Mouse (Mus musculus) leukemia stem cell, adult 10-12 weeks (primary cell): ENCODE measurements around the gene Sigmar1. TPM values are rescaled to one million over a fixed set of nuclear protein-coding genes. Genes with fewer than 3 reads are reported as not detected.

Experiments used
- polyA plus RNA-seq: library from polyadenylated mRNA; stranded (reverse); fragments of >175 nt; gene quantifications from 2 replicates; pipeline ENCODE4 v1.2.3, GENCODE M21; 2012; ENCODE audit warnings: low replicate concordance

Gene Sigmar1
- polyA plus RNA-seq = 29.1 and 58.6 TPM in 2 replicates

DNA sequence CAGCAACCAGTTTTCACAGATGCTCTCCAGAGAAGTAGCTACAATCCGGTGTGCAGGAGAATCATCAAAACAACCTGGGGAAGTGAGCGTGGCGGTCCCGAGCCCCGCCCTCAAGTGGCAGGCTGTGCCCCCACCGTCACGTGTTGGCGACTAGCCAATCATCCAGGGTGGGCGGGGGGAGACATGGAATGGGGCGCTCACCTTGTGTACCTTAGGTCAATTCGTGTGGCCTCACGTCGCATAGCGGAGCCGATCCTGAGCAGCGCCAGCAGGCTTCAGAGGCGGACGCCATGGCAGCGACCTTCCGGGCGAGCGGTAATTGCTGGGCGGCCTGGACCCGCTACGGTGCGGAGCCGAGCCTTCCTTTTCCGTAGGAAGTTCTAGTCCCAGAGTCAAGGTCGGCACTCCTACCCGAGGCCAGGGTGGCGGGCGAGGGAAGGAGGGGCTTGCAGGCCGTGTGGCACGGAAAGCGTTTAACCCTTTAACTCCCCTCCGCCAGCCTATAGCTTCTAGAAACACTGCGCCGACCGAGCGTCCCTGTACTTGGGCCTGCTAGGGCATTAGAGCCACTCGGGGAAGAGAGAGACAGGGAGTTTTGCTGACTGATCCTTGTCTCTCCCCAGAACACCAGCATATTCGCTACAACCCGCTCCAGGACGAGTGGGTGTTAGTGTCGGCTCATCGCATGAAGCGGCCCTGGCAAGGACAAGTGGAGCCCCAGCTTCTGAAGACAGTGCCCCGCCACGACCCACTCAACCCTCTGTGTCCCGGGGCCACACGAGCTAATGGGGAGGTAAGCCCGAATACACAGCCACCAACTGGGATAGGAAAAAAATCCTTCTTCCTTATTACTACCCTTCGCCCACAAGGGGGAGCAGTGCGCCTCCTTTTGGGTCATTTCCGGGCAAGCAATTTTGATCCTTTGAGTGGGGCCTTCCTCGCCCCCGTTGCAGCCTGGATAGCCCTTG, at the start of gene Sigmar1:
TSS of gene Sigmar1 (minus strand) at position 820 of the 968 bp plus-strand sequence.

DNA sequence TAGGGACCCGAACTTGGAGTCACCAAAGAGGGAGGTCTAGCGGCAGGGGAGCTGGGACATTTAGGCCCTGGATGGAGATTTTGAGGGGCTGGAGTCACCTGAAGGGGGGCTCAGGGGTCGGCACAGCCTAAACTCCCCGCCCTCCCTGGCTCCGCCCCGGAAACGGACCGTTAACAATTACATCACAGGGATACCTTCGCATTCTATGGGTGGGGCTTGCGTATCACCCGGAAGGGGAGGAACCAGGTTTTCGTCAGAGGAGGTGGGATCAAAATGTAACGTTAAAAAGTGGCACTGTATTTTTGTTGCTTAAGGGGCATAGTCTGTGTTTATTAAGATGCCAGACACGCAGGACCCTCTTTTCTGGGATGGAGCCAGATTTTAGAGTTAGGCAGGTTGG, 18.0 kb upstream of the Sigmar1 start, which contains the start of gene Ccl27a:
TSS of gene Ccl27a (minus strand) at position 246 of the 400 bp plus-strand sequence.

DNA sequence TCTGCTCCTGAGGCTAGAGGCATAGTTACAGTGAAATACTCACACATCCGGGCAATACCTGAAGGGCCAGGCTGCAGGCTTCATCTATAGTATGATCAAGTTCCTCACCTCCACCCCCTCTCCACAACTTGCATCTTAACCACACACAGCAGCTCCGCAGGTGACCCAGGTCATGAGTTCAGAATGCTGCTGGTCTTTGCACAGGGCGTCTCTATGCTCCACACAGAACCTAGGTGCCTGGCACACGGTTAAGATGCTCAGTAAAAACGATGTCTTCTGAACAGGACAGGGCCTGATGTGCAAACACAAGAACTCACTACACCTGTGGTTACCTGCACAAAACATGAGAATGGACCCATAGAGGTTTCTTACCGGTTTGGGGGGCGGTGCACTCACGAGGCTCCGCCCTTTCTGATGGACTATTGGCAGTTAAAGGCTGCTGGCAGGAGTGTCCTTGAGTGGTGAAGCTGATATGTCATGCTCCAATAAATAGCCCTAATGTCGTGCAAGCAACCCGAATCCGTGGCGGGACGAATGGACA, 1.1 kb downstream of the Sigmar1 start, which contains the start of gene Galt:
TSS of gene Galt (plus strand) at position 432 of the 541 bp plus-strand sequence.

DNA sequence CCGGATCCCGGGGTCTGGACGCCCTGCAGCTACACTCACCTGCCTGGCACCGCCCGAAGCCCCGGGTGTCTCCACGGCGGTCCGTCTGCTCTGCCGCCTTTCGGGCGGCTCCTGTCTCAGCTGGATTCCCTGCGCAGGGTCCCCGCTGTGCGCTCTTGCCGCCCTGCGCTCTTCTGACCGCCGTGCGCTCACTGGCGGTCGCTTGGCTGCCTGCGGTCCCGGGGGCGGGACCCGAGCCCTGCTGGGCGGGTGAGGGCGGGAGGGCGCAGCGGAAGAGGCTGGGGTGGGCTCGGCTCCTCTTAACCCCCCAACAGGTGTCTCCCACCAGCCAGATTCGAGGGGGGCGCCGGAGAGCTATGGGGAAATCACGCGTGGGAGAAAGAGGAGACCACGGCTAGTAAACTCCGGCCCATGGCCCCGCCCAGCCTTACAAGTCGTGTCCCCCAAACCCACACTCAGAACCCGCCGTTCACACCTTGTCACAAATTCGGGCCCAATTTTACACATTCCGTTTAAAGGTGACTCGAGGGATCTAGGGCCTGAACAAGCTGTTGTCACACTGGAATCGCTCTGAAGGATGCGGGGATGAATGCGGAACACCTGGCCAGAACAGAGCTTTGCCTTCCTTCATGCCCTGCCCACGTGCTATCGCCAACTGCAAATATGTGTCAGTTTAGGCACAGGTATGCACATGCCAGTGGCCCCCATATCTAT, 24.7 kb downstream of the Sigmar1 start, which contains the start of gene Arid3c:
TSS of gene Arid3c (minus strand) at position 91 of the 714 bp plus-strand sequence.

DNA sequence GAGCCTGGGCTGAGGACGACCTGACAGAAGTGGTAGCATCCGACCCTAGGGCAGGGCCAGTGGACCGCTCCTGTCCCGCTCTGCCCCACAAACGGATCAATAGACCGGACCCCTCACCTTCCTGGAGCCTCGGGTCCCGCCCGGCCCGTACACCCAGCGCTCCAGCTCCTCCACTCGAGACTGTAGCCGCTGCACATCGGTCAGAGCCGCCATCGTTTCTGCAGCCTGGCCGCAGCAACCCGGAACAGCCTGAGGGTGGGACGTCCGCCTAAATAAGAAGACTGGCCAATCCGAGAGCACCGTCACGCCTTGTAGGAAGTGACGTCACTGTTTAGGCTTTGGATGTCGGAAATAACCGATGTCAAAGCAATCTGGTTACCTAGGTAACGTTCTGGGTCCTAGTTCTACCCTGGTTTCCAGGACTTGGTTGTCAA, 33.0 kb downstream of the Sigmar1 start, which contains the start of gene Dctn3:
TSS of gene Dctn3 (minus strand) at position 253 of the 434 bp plus-strand sequence.

DNA sequence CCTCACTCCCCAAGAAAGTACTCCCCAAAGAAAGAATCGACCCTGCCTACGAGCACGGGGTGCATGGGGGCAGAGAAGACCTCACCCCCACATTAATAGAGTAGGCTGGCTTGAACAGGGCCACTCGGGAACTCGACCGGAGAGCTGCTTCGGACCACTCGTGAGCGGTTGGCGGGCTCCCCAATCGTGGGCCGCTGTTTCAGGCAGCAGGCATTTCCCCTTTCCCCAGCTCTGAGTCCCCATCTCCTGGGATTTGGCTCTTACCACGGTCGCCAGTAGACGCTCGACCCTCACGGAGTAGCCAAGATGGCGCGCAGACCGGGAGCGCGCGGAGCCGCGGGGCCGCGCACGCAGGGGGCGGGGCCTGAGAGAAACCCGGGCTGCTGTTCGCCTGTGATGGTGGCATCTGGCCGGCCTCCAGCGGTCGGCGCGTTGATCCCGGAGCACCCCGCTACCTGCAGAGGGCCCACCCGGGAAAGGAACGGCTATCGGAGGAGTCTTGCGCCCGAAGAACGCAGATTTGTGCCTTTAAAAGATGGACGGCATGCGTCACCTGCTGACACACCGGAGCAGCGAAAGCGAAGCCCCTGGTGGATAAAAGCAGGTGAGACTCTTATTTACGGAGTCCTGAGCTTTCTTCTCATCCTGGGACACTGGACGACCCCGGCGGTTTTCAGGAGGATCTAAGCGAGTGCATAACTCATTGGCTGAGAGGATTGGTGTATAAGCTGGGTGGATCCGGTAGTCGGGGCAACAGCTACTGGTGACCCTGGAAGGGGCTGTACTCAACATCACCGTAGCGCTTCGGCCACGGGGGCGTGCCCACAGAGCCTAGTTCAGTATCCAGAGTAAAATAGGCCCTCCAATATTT, 42.5 kb downstream of the Sigmar1 start, which contains the start of gene Rpp25l:
TSS of gene Rpp25l (minus strand) at position 338 of the 871 bp plus-strand sequence.

DNA sequence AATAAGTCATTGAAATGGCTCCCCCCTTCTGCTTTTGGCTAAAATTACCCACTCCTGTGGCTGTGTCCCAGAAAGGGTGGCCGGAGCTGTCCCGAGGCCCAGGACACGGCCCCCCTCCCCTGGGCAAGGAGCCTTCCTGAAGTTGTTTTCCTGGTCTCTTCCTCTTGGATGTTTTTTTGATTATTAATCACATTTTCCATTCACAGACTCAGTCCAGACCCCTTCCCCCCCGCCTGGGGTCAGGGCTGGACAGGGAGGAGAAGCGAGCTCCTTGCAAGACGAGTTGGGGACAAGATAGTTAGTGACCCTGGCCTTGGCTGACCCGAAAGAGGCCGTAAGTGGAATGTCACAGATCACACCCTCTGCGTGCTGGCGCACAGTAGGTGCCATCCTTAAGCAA, 56.2 kb downstream of the Sigmar1 start, which contains the start of gene Il11ra1:
TSS of gene Il11ra1 (plus strand) at position 207 of the 400 bp plus-strand sequence.

DNA sequence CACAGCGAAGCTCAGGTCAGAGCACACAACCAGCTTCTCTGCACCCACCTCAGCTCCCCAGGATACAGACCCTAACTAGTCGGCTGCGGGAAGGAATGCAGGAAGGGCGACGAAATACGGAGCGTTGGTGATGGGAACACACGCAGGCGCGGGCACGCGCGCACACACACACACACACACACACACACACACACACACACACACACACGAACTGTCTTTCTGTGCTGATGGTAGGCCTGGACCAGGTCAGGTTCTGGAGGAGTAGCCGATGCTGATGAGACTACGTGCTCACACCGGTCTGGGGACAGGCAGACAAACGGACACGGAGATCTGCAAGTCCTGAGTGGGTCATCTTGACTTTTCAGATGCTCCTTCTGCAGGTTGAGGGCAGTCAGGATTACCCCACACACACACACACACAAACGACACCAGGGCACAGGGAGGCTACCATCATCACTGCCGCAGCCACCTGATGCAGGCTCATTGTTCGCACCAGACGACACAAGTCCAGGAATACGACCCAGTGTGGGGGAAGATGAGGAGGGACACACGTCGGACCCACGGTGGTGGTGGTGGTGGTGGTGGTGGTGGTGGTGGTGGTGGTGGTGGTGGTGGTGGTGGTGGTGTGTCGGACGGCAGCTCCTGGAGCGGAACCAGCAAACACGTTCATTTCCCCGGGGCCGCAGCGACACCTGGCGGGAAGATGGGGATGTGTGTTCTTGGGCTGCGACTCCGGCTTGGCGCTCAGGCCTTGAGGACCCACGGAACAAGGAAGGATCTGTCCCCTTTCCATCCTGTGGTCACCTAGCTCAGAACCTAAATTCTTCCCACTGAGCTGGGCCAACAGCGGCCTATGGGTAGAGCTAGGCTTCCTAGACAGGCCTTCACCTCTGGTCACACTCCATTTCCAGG, 58.8 kb downstream of the Sigmar1 start, which contains the start of gene Cntfr:
TSS of gene Cntfr (minus strand) at position 160 of the 912 bp plus-strand sequence.

Other genes starting within 250 kb of the Sigmar1 start
- not detected in 2 replicates for gene 1110017D15Rik, start 238.8 kb downstream of the Sigmar1 start, polyA plus RNA-seq
- gene Fam219a, start 186.6 kb downstream of the Sigmar1 start, polyA plus RNA-seq = 13.1 and 23.3 TPM in 2 replicates
- gene Dnaic1, start 186.4 kb downstream of the Sigmar1 start, polyA plus RNA-seq = not detected in 2 replicates
- gene Enho, start 115.8 kb downstream of the Sigmar1 start, polyA plus RNA-seq = 0.56 and 1.2 TPM in 2 replicates
- 1.5 and 3.0 TPM in 2 replicates for gene Cntfr, start 59.1 kb downstream of the Sigmar1 start, polyA plus RNA-seq
- gene Il11ra1, start 56.2 kb downstream of the Sigmar1 start, polyA plus RNA-seq = 3.5 and 11.0 TPM in 2 replicates
- 83.7 and 109 TPM in 2 replicates for gene Rpp25l, start 42.6 kb downstream of the Sigmar1 start, polyA plus RNA-seq
- gene Dctn3, start 33.0 kb downstream of the Sigmar1 start, polyA plus RNA-seq = 55.0 and 127 TPM in 2 replicates
- gene Arid3c, start 25.0 kb downstream of the Sigmar1 start, polyA plus RNA-seq = not detected in 2 replicates
- gene Galt, start 929 bp downstream of the Sigmar1 start, polyA plus RNA-seq = 8.2 and 24.0 TPM in 2 replicates
- gene Ccl27a, start 18.1 kb upstream of the Sigmar1 start, polyA plus RNA-seq = 0.52 and 0.55 TPM in 2 replicates
- gene Gm21541, start 147.5 kb upstream of the Sigmar1 start, polyA plus RNA-seq = not detected in 2 replicates
- gene Gm20878, start 185.4 kb upstream of the Sigmar1 start, polyA plus RNA-seq = 4.4 and 8.5 TPM in 2 replicates
- not detected in 2 replicates for gene Fam205a4, start 209.9 kb upstream of the Sigmar1 start, polyA plus RNA-seq